Mouse (Mus musculus) lung, embryonic 16.5 days (tissue): ENCODE measurements around the gene Fra10ac1. TPM values are rescaled to one million over a fixed set of nuclear protein-coding genes. Genes with fewer than 3 reads are reported as not detected.

Experiments used
- ATAC-seq: fragments of 200-750 bp; cut with Nextera tagmentation; 2 replicates; pipeline ENCODE4 v1.8.0; 2017; ENCODE audit warnings: low read depth, mild to moderate bottlenecking, moderate library complexity
- H3K27ac ChIP-seq: fragments of 300-500 bp; sonication (generic); 2 replicates; pipeline ENCODE4 v1.5.1; 2014; ENCODE audit warnings: mild to moderate bottlenecking, control low read depth, low read length
- H3K27me3 ChIP-seq: fragments of 300-500 bp; sonication (generic); 2 replicates; pipeline ENCODE4 v1.6.1; 2014; ENCODE audit warnings: low read depth, low read length, mixed read lengths; ENCODE audit not compliant: control insufficient read depth, insufficient read depth
- H3K36me3 ChIP-seq: fragments of 300-500 bp; sonication (generic); 2 replicates; pipeline ENCODE4 v1.6.1; 2014; ENCODE audit warnings: low read length; ENCODE audit not compliant: control insufficient read depth, insufficient read depth
- H3K4me1 ChIP-seq: fragments of 300-500 bp; sonication (generic); replicated peaks from 2 replicates; pipeline ENCODE4 v1.6.1; 2014; ENCODE audit warnings: low read length, mixed read lengths; ENCODE audit not compliant: control insufficient read depth, insufficient read depth
- H3K4me2 ChIP-seq: fragments of 300-500 bp; sonication (generic); 2 replicates; pipeline ENCODE4 v1.6.1; 2014; ENCODE audit warnings: low read depth, low read length, control low read depth
- H3K4me3 ChIP-seq: fragments of 300-500 bp; sonication (generic); 2 replicates; pipeline ENCODE4 v1.5.1; 2014; ENCODE audit warnings: mild to moderate bottlenecking, low read length, control low read depth
- H3K9ac ChIP-seq: fragments of 300-500 bp; sonication (generic); 2 replicates; pipeline ENCODE4 v1.6.1; 2014; ENCODE audit warnings: low read length, control low read depth
- H3K9me3 ChIP-seq: fragments of 300-500 bp; sonication (generic); 2 replicates; pipeline ENCODE4 v1.6.1; 2016; ENCODE audit warnings: low read length; ENCODE audit not compliant: control insufficient read depth
- WGBS: fragments of 180-500 bp; shearing (Covaris S2); extraction: QIAGEN DNeasy Blood & Tissue Kit; methylation state at CpG from one replicate; pipeline ENCODE4 v1.1.7; 2014; 5-methylcytosine and 5-hydroxymethylcytosine counted together
- polyA plus RNA-seq: library from polyadenylated mRNA; unstranded; fragments of >200 nt; fragmentation: Nextera tagmentation; extraction: Ambion mirVana; gene quantifications from 2 replicates; pipeline ENCODE4 v1.2.1, GENCODE M21; 2015

Fra10ac1 gene
- polyA plus RNA-seq, 1 experiment from 2014 or later = 31.7 TPM

GRCm38 (mm10) chr19:38143540-38144271, 80.2 kb downstream of the Fra10ac1 start:
- H3K9me3 ChIP-seq = no peaks in the 10 kb centered on the region
- WGBS = 64% methylated on average over 4 of the region's 4 CpGs
- no peak overlapping the region for H3K27ac ChIP-seq
- H3K27me3 ChIP-seq = no peaks in the 10 kb centered on the region
- H3K4me3 ChIP-seq = no peak overlapping the region
- no peaks in the 10 kb centered on the region for H3K36me3 ChIP-seq
- no peaks in the 10 kb centered on the region for H3K4me1 ChIP-seq
- no peak overlapping the region for H3K9ac ChIP-seq
- ATAC-seq = no peak
- no peak overlapping the region for H3K4me2 ChIP-seq

Other genes with a start within 250 kb of the Fra10ac1 start
- gene Myof, start 180.6 kb downstream of the Fra10ac1 start, polyA plus RNA-seq = 32.3 and 35.2 TPM in 2 replicates
- gene Cep55, start 169.1 kb downstream of the Fra10ac1 start, polyA plus RNA-seq = 44.5 and 46.8 TPM in 2 replicates
- 3.4 and 4.4 TPM in 2 replicates for gene Ffar4, start 127.1 kb downstream of the Fra10ac1 start, polyA plus RNA-seq
- 19.8 and 42.9 TPM in 2 replicates for gene Rbp4, start 98.9 kb downstream of the Fra10ac1 start, polyA plus RNA-seq
- not detected in 2 replicates for gene Pde6c, start 91.4 kb downstream of the Fra10ac1 start, polyA plus RNA-seq
- 0.21 and 0.28 TPM in 2 replicates for gene Lgi1, start 40.4 kb upstream of the Fra10ac1 start, polyA plus RNA-seq
- gene Slc35g1, start 171.8 kb upstream of the Fra10ac1 start, polyA plus RNA-seq = 2.8 and 2.9 TPM in 2 replicates